Mouse (Mus musculus): Measurements from ENCODE around the gene Rad23b. TPM values are rescaled to one million over a fixed set of nuclear protein-coding genes. Genes with fewer than 3 reads are reported as not detected.

The Rad23b gene
- polyA plus RNA-seq, 1 experiment from 2014 or later, result 39.9 TPM

DNA sequence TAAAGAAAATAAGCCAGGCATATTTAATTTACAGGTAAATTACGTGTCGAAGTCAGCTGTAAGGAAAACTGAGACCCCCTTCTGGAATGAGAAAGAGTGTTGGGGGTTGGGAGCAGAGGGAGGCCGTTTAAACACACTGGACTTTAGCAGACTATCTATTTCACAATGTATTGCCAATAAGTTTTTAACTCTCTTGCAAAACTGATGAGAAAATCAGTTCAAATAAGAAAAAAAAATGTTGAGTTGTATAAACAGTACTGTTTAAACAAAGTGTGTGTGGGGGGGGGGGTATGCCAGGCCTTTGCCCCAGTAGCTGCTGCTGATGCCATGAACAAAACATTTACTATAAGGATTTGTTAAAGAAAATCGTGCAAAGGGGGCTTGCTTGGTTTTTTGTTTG is 10.5 kb upstream of the Rad23b start:
- DNase-seq (peak; percentile 42), ATAC-seq (peak; percentile 78)
- H3K9ac ChIP-seq (replicated peaks), result no peak overlapping the region
- 0 out of 2 replicates have a peak overlapping the region, but pooled peaks have one; percentile 11 for H3K4me2 ChIP-seq (ENCODE audit: low read depth, low read length)
- peaks cover 16% of the 10 kb centered on the region for H3K4me1 ChIP-seq (ENCODE audit: insufficient read depth)
- no peak overlapping the region for H3K4me3 ChIP-seq (ENCODE audit: low read depth, low read length)
- H3K36me3 ChIP-seq (replicated peaks; ENCODE audit: insufficient read depth, low read length), result no peaks in the 10 kb centered on the region
- H3K9me3 ChIP-seq (ENCODE audit: low read length), result no peaks in the 10 kb centered on the region
- no peaks in the 10 kb centered on the region for H3K27me3 ChIP-seq (ENCODE audit: insufficient read depth, low read length)
- TF ChIP-seq EP300 (IDR thresholded peaks at IDR 0.05; ENCODE audit: low read depth) (peak; percentile 37; the same call in 1 of the 2 replicates), CTCF (IDR thresholded peaks at IDR 0.05; ENCODE audit: low read depth) (no peak)
- H3K27ac ChIP-seq (ENCODE audit: low read depth), result peak overlapping the region; percentile 46
- 53% methylated on average over 4 of the region's 4 CpGs for WGBS (ENCODE audit: insufficient replicate concordance)

GRCm38 (mm10) chr4:55341797-55342196 is 8.0 kb upstream of the Rad23b start:
- ATAC-seq, result no peak
- no peak overlapping the region for H3K27ac ChIP-seq (ENCODE audit: low read depth)
- no peak overlapping the region for H3K4me3 ChIP-seq (ENCODE audit: low read depth, low read length)
- H3K27me3 ChIP-seq (ENCODE audit: insufficient read depth, low read length), result no peaks in the 10 kb centered on the region
- H3K36me3 ChIP-seq (replicated peaks; ENCODE audit: insufficient read depth, low read length), result no peaks in the 10 kb centered on the region
- WGBS (ENCODE audit: insufficient replicate concordance), result 71% methylated on average over 1 of the region's 1 CpGs
- H3K9me3 ChIP-seq (ENCODE audit: low read length), result no peaks in the 10 kb centered on the region
- TF ChIP-seq EP300 (IDR thresholded peaks at IDR 0.05; ENCODE audit: low read depth), result no peak
- no peak for TF ChIP-seq CTCF (IDR thresholded peaks at IDR 0.05; ENCODE audit: low read depth)
- H3K9ac ChIP-seq (replicated peaks), result no peak overlapping the region
- H3K4me1 ChIP-seq (ENCODE audit: insufficient read depth), result peaks cover 16% of the 10 kb centered on the region
- no peak overlapping the region for H3K4me2 ChIP-seq (ENCODE audit: low read depth, low read length)
- DNase-seq, result no peak

- Histone ChIP-seq H3K9ac (replicated peaks) (no peak overlapping the region), H3K4me2 (ENCODE audit: low read depth, low read length) (no peak overlapping the region), H3K36me3 (replicated peaks; ENCODE audit: insufficient read depth, low read length) (no peaks in the 10 kb centered on the region), H3K27ac (ENCODE audit: low read depth) (no peak overlapping the region), H3K4me3 (ENCODE audit: low read depth, low read length) (no peak overlapping the region), H3K4me1 (ENCODE audit: insufficient read depth) (peaks cover 16% of the 10 kb centered on the region), H3K27me3 (ENCODE audit: insufficient read depth, low read length) (no peaks in the 10 kb centered on the region), H3K9me3 (ENCODE audit: low read length) (no peaks in the 10 kb centered on the region)
- peak; percentile 42 for DNase-seq
- TF ChIP-seq CTCF (IDR thresholded peaks at IDR 0.05; ENCODE audit: low read depth) (no peak), EP300 (IDR thresholded peaks at IDR 0.05; ENCODE audit: low read depth) (no peak)
- peak; percentile 86 for ATAC-seq
- 60% methylated on average over 5 of the region's 5 CpGs for WGBS (ENCODE audit: insufficient replicate concordance)
These were observed 7.2 kb upstream of the Rad23b start for GRCm38 (mm10) chr4:55342602-55343001.

GRCm38 (mm10) chr4:55343287-55343686 is 6.6 kb upstream of the Rad23b start:
- no peaks in the 10 kb centered on the region for H3K36me3 ChIP-seq (replicated peaks; ENCODE audit: insufficient read depth, low read length)
- no peak for TF ChIP-seq CTCF (IDR thresholded peaks at IDR 0.05; ENCODE audit: low read depth)
- TF ChIP-seq EP300 (IDR thresholded peaks at IDR 0.05; ENCODE audit: low read depth), result no peak
- H3K4me3 ChIP-seq (ENCODE audit: low read depth, low read length), result no peak overlapping the region
- H3K9me3 ChIP-seq (ENCODE audit: low read length), result no peaks in the 10 kb centered on the region
- 70% methylated on average over 3 of the region's 3 CpGs for WGBS (ENCODE audit: insufficient replicate concordance)
- no peak overlapping the region for H3K27ac ChIP-seq (ENCODE audit: low read depth)
- no peaks in the 10 kb centered on the region for H3K27me3 ChIP-seq (ENCODE audit: insufficient read depth, low read length)
- peaks cover 16% of the 10 kb centered on the region for H3K4me1 ChIP-seq (ENCODE audit: insufficient read depth)
- H3K9ac ChIP-seq (replicated peaks), result no peak overlapping the region
- peak overlapping the region; percentile 10; the same call in 1 of the 2 replicates for H3K4me2 ChIP-seq (ENCODE audit: low read depth, low read length)
- ATAC-seq (no peak), DNase-seq (no peak)

- Histone ChIP-seq H3K27ac (ENCODE audit: low read depth) (peak overlapping the region; percentile 77), H3K9me3 (ENCODE audit: low read length) (no peaks in the 10 kb centered on the region), H3K9ac (replicated peaks) (peak overlapping the region; percentile 59), H3K27me3 (ENCODE audit: insufficient read depth, low read length) (no peaks in the 10 kb centered on the region), H3K4me2 (ENCODE audit: low read depth, low read length) (peak overlapping the region; percentile 79), H3K4me3 (ENCODE audit: low read depth, low read length) (peak overlapping the region; percentile 100), H3K36me3 (replicated peaks; ENCODE audit: insufficient read depth, low read length) (no peaks in the 10 kb centered on the region), H3K4me1 (ENCODE audit: insufficient read depth) (peaks cover 22% of the 10 kb centered on the region)
- ATAC-seq (no peak), DNase-seq (no peak)
- TF ChIP-seq CTCF (IDR thresholded peaks at IDR 0.05; ENCODE audit: low read depth) (no peak), EP300 (IDR thresholded peaks at IDR 0.05; ENCODE audit: low read depth) (no peak)
- WGBS (ENCODE audit: insufficient replicate concordance), result 8% methylated on average over 11 of the region's 12 CpGs
These were observed 938 bp upstream of the Rad23b start for GRCm38 (mm10) chr4:55348759-55349451.

- ATAC-seq (peak; percentile 32), DNase-seq (peak; percentile 77)
- Histone ChIP-seq H3K4me1 (ENCODE audit: insufficient read depth) (peaks cover 27% of the 10 kb centered on the region), H3K4me3 (ENCODE audit: low read depth, low read length) (peak overlapping the region; percentile 100), H3K36me3 (replicated peaks; ENCODE audit: insufficient read depth, low read length) (no peaks in the 10 kb centered on the region), H3K27ac (ENCODE audit: low read depth) (peak overlapping the region; percentile 97), H3K9ac (replicated peaks) (peak overlapping the region; percentile 99), H3K9me3 (ENCODE audit: low read length) (no peaks in the 10 kb centered on the region), H3K27me3 (ENCODE audit: insufficient read depth, low read length) (no peaks in the 10 kb centered on the region), H3K4me2 (ENCODE audit: low read depth, low read length) (peak overlapping the region; percentile 88)
- TF ChIP-seq CTCF (IDR thresholded peaks at IDR 0.05; ENCODE audit: low read depth), result no peak
- TF ChIP-seq EP300 (IDR thresholded peaks at IDR 0.05; ENCODE audit: low read depth), result no peak
- under 1% methylated on average over 65 of the region's 66 CpGs for WGBS (ENCODE audit: insufficient replicate concordance)
These were observed 532 bp downstream of the Rad23b start for GRCm38 (mm10) chr4:55350219-55350931.

Measured in liver, postnatal 0 days (tissue).